Mouse (Mus musculus) neural tube, embryonic 15.5 days (tissue): Measurements from ENCODE around the gene Mrpl30. TPM values are rescaled to one million over a fixed set of nuclear protein-coding genes. Genes with fewer than 3 reads are reported as not detected.

Source experiments
- ATAC-seq: fragments of 200-750 bp; cut with Nextera tagmentation; 2 replicates; pipeline ENCODE4 v1.8.0; 2017; ENCODE audit warnings: mild to moderate bottlenecking, moderate TSS enrichment, moderate library complexity; ENCODE audit not compliant: low FRiP score
- H3K27ac ChIP-seq: fragments of 300-500 bp; sonication (generic); replicated peaks from 2 replicates; pipeline ENCODE4 v1.5.1; 2015; ENCODE audit warnings: mild to moderate bottlenecking, inconsistent platforms
- H3K27me3 ChIP-seq: fragments of 300-500 bp; sonication (generic); replicated peaks from 2 replicates; pipeline ENCODE4 v1.6.1; 2015; ENCODE audit warnings: inconsistent platforms
- H3K36me3 ChIP-seq: fragments of 300-500 bp; sonication (generic); 2 replicates; pipeline ENCODE4 v1.6.1; 2015; ENCODE audit warnings: inconsistent platforms
- H3K4me1 ChIP-seq: fragments of 300-500 bp; sonication (generic); 2 replicates; pipeline ENCODE4 v1.6.1; 2015; ENCODE audit warnings: inconsistent platforms
- H3K4me2 ChIP-seq: fragments of 300-500 bp; sonication (generic); 2 replicates; pipeline ENCODE4 v1.6.1; 2015; ENCODE audit warnings: inconsistent platforms, mild to moderate bottlenecking, moderate library complexity
- H3K4me3 ChIP-seq: fragments of 300-500 bp; sonication (generic); replicated peaks from 2 replicates; pipeline ENCODE4 v1.5.1; 2015; ENCODE audit warnings: mild to moderate bottlenecking, inconsistent platforms
- H3K9ac ChIP-seq: fragments of 300-500 bp; sonication (generic); replicated peaks from 2 replicates; pipeline ENCODE4 v1.6.1; 2015; ENCODE audit warnings: mild to moderate bottlenecking, inconsistent platforms
- H3K9me3 ChIP-seq: fragments of 300-500 bp; sonication (generic); replicated peaks from 2 replicates; pipeline ENCODE4 v1.6.1; 2016; ENCODE audit warnings: inconsistent platforms
- WGBS: fragments of 180-500 bp; shearing (Covaris S2); methylation state at CpG from one replicate; pipeline ENCODE4 v1.1.7; 2015; ENCODE audit warnings: mixed read lengths; 5-methylcytosine and 5-hydroxymethylcytosine counted together
- polyA plus RNA-seq: library from polyadenylated mRNA; unstranded; fragments of >200 nt; fragmentation: Nextera tagmentation; extraction: Ambion mirVana; gene quantifications from 2 replicates; pipeline ENCODE4 v1.2.1, GENCODE M21; 2015

Gene Mrpl30
- polyA plus RNA-seq, 1 experiment from 2014 or later, result 277 TPM

GRCm38 (mm10) chr1:37871704-37872103 lies 18.6 kb upstream of the Mrpl30 start, which contains the start of gene Lipt1:
Gene Lipt1 (plus strand): TSS chr1:37871738.
- peaks cover 6% of the 10 kb centered on the region; the same call in 1 of the 2 replicates for H3K27me3 ChIP-seq
- peak within 1 kb of the TSS; percentile 49 for H3K4me3 ChIP-seq
- ATAC-seq, result peak; percentile 56
- peak within 1 kb of the TSS; percentile 81 for H3K27ac ChIP-seq
- H3K36me3 ChIP-seq, result peaks cover 16% of the 10 kb centered on the region
- H3K9ac ChIP-seq, result peak within 1 kb of the TSS; percentile 44
- 7% methylated on average over 7 of the region's 7 CpGs for WGBS
- peaks cover 17% of the 10 kb centered on the region for H3K4me1 ChIP-seq
- peak within 1 kb of the TSS; percentile 70 for H3K4me2 ChIP-seq
- 0 out of 2 replicates have a peak, but pooled peaks cover 4% of the 10 kb centered on the region for H3K9me3 ChIP-seq

- peaks cover 17% of the 10 kb centered on the region for H3K4me1 ChIP-seq
- H3K4me3 ChIP-seq, result peak overlapping the region; percentile 49
- peak overlapping the region; percentile 81 for H3K27ac ChIP-seq
- H3K9ac ChIP-seq, result peak overlapping the region; percentile 44
- H3K27me3 ChIP-seq, result peaks cover 6% of the 10 kb centered on the region; the same call in 1 of the 2 replicates
- H3K4me2 ChIP-seq, result peak overlapping the region; percentile 70
- 6% methylated on average over 33 of the region's 33 CpGs for WGBS
- H3K36me3 ChIP-seq, result peaks cover 17% of the 10 kb centered on the region
- H3K9me3 ChIP-seq, result 0 out of 2 replicates have a peak, but pooled peaks cover 4% of the 10 kb centered on the region
- ATAC-seq, result peak; percentile 91
Observed at GRCm38 (mm10) chr1:37872131-37873067, 17.9 kb upstream of the Mrpl30 start.

GRCm38 (mm10) chr1:37873157-37873556 lies 17.1 kb upstream of the Mrpl30 start:
- Histone ChIP-seq H3K27ac (no peak overlapping the region), H3K4me1 (peaks cover 17% of the 10 kb centered on the region), H3K4me2 (peak overlapping the region; percentile 70), H3K36me3 (peaks cover 25% of the 10 kb centered on the region), H3K4me3 (no peak overlapping the region), H3K9ac (no peak overlapping the region), H3K9me3 (0 out of 2 replicates have a peak, but pooled peaks cover 4% of the 10 kb centered on the region), H3K27me3 (peaks cover 6% of the 10 kb centered on the region; the same call in 1 of the 2 replicates)
- 89% methylated on average over 4 of the region's 4 CpGs for WGBS
- no peak for ATAC-seq

DNA sequence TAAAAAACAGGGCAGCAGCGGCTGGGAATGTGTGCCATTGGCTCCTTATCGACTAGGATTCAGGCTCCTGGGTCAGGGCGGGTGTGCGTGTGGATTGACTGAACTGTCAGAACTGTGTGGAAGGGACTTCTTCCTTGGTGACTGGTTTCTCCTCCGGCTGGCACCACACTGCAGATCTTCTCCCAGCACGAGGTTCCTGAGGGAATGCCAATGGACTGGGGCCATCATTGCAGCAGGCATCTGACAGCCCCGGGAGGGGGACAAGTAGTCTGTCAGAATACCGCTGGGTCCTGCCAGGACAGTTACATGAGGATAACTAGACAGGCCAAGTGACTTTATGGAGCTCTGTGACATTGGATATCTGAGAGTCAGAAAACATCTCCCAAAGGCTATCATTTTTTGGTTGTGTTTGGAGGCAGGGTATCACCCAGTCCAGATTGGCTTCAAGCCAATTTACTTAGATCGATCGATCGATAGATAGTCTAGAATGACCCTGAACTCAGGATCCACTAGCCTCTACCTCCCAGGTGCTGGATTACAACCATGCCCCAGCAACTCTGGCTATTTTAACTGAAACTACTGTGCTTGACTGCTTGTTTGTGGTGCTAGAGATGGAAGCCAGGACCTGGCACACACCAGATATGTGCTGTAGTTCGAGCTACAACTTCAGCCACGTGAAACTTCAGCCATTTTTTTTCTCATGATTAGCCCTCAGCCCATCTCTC lies 12.4 kb upstream of the Mrpl30 start:
- Histone ChIP-seq H3K27ac (no peak overlapping the region), H3K9ac (no peak overlapping the region), H3K4me3 (no peak overlapping the region), H3K9me3 (0 out of 2 replicates have a peak, but pooled peaks cover 4% of the 10 kb centered on the region), H3K27me3 (no peaks in the 10 kb centered on the region), H3K36me3 (peaks cover 57% of the 10 kb centered on the region), H3K4me2 (no peak overlapping the region), H3K4me1 (peaks cover 5% of the 10 kb centered on the region)
- ATAC-seq, result no peak
- 96% methylated on average over 13 of the region's 13 CpGs for WGBS

DNA sequence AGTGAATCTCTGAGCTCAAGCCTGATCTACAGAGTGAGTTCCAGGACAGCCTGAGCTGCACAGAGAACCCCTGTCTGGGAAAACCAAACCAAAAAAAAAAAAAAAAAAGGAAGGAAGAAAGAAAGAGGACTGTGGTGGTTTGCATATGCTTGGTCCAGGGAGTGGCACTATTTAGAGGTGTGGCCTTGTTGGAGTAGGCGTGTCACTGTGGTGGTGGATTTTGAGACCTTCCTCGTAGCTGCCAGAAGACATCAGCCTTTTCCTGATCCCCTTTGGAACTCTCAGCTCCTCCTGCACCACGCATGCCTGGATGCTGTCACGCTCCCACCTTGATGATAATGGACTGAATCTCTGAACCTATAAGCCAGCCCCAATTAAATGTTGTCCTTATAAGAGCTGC lies 6.9 kb upstream of the Mrpl30 start:
- Histone ChIP-seq H3K9me3 (no peaks in the 10 kb centered on the region), H3K9ac (no peak overlapping the region), H3K27me3 (no peaks in the 10 kb centered on the region), H3K4me3 (no peak overlapping the region), H3K4me1 (no peaks in the 10 kb centered on the region), H3K27ac (no peak overlapping the region), H3K4me2 (no peak overlapping the region), H3K36me3 (peaks cover 43% of the 10 kb centered on the region)
- WGBS, result 90% methylated on average over 4 of the region's 4 CpGs
- ATAC-seq, result no peak

GRCm38 (mm10) chr1:37884451-37884850 lies 5.8 kb upstream of the Mrpl30 start:
- peaks cover 5% of the 10 kb centered on the region for H3K4me1 ChIP-seq
- no peak overlapping the region for H3K4me3 ChIP-seq
- no peak overlapping the region for H3K9ac ChIP-seq
- 88% methylated on average over 4 of the region's 4 CpGs for WGBS
- H3K9me3 ChIP-seq, result no peaks in the 10 kb centered on the region
- H3K27ac ChIP-seq, result no peak overlapping the region
- no peak overlapping the region for H3K4me2 ChIP-seq
- no peak for ATAC-seq
- no peaks in the 10 kb centered on the region for H3K27me3 ChIP-seq
- H3K36me3 ChIP-seq, result peaks cover 34% of the 10 kb centered on the region

- Histone ChIP-seq H3K9ac (peak overlapping the region; percentile 62; the same call in 1 of the 2 replicates), H3K4me1 (peaks cover 25% of the 10 kb centered on the region), H3K9me3 (no peaks in the 10 kb centered on the region), H3K27ac (no peak overlapping the region), H3K36me3 (peaks cover 10% of the 10 kb centered on the region), H3K4me3 (peak overlapping the region; percentile 76), H3K4me2 (peak overlapping the region; percentile 78), H3K27me3 (no peaks in the 10 kb centered on the region)
- WGBS, result 86% methylated on average over 7 of the region's 7 CpGs
- no peak for ATAC-seq
Observed at GRCm38 (mm10) chr1:37889206-37889605, 1.1 kb upstream of the Mrpl30 start.

- no peak for ATAC-seq
- no peaks in the 10 kb centered on the region for H3K27me3 ChIP-seq
Observed at GRCm38 (mm10) chr1:37891400-37891799, 1.1 kb downstream of the Mrpl30 start.

DNA sequence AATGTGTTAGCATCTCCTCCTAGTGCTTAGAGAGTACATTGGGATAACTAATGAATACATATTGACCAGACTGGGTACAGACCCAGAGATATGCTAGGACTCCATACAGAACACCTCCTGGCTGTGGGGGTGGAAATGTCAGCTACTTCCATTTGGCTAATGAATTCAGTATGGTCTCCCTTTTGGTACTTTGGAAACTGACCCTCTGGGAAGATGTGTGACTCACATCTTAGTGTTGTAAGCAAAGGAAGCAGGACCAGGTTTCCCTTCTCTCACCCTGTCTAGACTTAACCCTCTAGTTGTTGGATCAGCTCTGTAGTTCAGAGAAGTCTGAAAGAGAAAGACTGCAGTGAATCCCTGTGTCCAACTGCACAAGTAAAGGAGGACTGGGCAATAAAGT lies 4.3 kb downstream of the Mrpl30 start:
- Histone ChIP-seq H3K4me3 (no peak overlapping the region), H3K9me3 (no peaks in the 10 kb centered on the region), H3K36me3 (peaks cover 45% of the 10 kb centered on the region), H3K27me3 (no peaks in the 10 kb centered on the region), H3K4me2 (no peak overlapping the region), H3K4me1 (peaks cover 19% of the 10 kb centered on the region), H3K27ac (no peak overlapping the region), H3K9ac (no peak overlapping the region)
- ATAC-seq, result no peak

More at GRCm38 (mm10) chr1:37891400-37891799, 1.1 kb downstream of the Mrpl30 start:
- H3K36me3 ChIP-seq, result peaks cover 24% of the 10 kb centered on the region
- H3K4me3 ChIP-seq, result peak overlapping the region; percentile 76
- peak overlapping the region; percentile 78 for H3K4me2 ChIP-seq
- 73% methylated on average over 3 of the region's 3 CpGs for WGBS
- H3K4me1 ChIP-seq, result peaks cover 25% of the 10 kb centered on the region
- H3K27ac ChIP-seq, result no peak overlapping the region
- no peaks in the 10 kb centered on the region for H3K9me3 ChIP-seq
- H3K9ac ChIP-seq, result no peak overlapping the region

DNA sequence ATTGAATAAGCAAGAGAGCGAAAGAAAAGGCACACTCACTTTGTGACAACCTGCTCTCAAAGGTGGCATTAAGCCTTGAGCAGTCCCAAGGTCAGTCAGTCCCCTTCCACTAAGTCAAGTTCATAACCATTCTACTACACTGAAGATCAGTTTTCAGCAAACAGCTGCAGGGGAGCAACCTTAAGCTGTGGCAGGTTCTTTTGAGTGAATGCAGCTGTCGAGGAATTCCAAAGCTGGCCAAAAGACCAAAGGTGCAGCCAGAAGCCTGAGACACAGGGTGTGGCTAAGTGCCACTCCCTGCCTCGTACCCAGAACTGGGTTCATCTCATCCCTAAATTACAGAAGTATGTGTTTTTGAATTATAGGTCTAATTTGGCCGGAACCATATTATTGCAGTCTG lies 9.5 kb downstream of the Mrpl30 start:
- Histone ChIP-seq H3K4me1 (no peaks in the 10 kb centered on the region), H3K4me3 (no peak overlapping the region), H3K27ac (no peak overlapping the region), H3K9ac (no peak overlapping the region), H3K9me3 (no peaks in the 10 kb centered on the region), H3K27me3 (no peaks in the 10 kb centered on the region), H3K4me2 (no peak overlapping the region), H3K36me3 (peaks cover 40% of the 10 kb centered on the region)
- no peak for ATAC-seq
- WGBS, result 85% methylated on average over 4 of the region's 4 CpGs

DNA sequence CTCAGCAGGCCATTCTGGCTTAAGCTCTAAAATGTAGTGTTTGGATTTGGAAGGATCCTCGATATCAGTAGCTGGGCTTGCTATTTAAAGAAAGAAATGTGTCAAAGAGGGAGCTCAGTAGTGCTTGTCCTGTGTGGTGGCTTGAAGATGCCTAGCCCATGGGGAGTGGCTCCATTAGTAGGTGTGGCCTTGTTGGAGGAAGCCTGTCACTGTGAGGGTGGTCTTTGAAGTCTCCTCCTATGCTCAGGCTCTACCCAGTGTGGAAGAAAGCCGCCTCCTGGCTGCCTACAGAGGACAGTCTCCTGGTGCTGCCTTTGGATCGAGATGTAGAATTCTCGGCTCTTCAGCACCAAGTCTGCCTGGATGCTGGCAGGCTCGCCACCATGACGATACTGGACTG lies 10.0 kb downstream of the Mrpl30 start:
- Histone ChIP-seq H3K27ac (no peak overlapping the region), H3K4me1 (no peaks in the 10 kb centered on the region), H3K9ac (no peak overlapping the region), H3K4me2 (no peak overlapping the region), H3K27me3 (no peaks in the 10 kb centered on the region), H3K36me3 (peaks cover 36% of the 10 kb centered on the region), H3K9me3 (no peaks in the 10 kb centered on the region), H3K4me3 (no peak overlapping the region)
- WGBS, result 55% methylated on average over 6 of the region's 6 CpGs
- ATAC-seq, result no peak
